Mouse (Mus musculus) neural tube, embryonic 11.5 days (tissue): ENCODE data around the gene Stard3nl. TPM values are rescaled to one million over a fixed set of nuclear protein-coding genes. Genes with fewer than 3 reads are reported as not detected.

ENCODE experiments used
- ATAC-seq: fragments of 200-750 bp; cut with Nextera tagmentation; 2 replicates; pipeline ENCODE4 v1.8.0; 2017; ENCODE audit warnings: moderate number of reproducible peaks, mild to moderate bottlenecking, moderate TSS enrichment, moderate library complexity; ENCODE audit not compliant: insufficient read depth, low FRiP score, low TSS enrichment
- DNase-seq: peaks from one replicate; pipeline ENCODE4 v3.0.0-alpha.2; 2015; ENCODE audit warnings: low spot score
- H3K27ac ChIP-seq: fragments of 300-500 bp; sonication (generic); 2 replicates; pipeline ENCODE4 v1.5.1; 2014; ENCODE audit warnings: low read depth, mild to moderate bottlenecking, low read length
- H3K27me3 ChIP-seq: fragments of 300-500 bp; sonication (generic); 2 replicates; pipeline ENCODE4 v1.6.1; 2014; ENCODE audit warnings: mild to moderate bottlenecking, low read length, mixed read lengths; ENCODE audit not compliant: control insufficient read depth, insufficient read depth
- H3K36me3 ChIP-seq: fragments of 300-500 bp; sonication (generic); 2 replicates; pipeline ENCODE4 v1.6.1; 2014; ENCODE audit warnings: mild to moderate bottlenecking, low read length, moderate library complexity, mixed read lengths; ENCODE audit not compliant: control insufficient read depth, insufficient read depth
- H3K4me1 ChIP-seq: fragments of 300-500 bp; sonication (generic); 2 replicates; pipeline ENCODE4 v1.6.1; 2014; ENCODE audit warnings: low read length, mixed read lengths; ENCODE audit not compliant: control insufficient read depth, insufficient read depth
- H3K4me2 ChIP-seq: fragments of 300-500 bp; sonication (generic); 2 replicates; pipeline ENCODE4 v1.6.1; 2014; ENCODE audit warnings: low read depth, mild to moderate bottlenecking, moderate library complexity
- H3K4me3 ChIP-seq: fragments of 300-500 bp; sonication (generic); 2 replicates; pipeline ENCODE4 v1.5.1; 2014; ENCODE audit warnings: low read depth, low read length
- H3K9ac ChIP-seq: fragments of 300-500 bp; sonication (generic); 2 replicates; pipeline ENCODE4 v1.6.1; 2014; ENCODE audit warnings: mild to moderate bottlenecking, low read length
- H3K9me3 ChIP-seq: fragments of 300-500 bp; sonication (generic); 2 replicates; pipeline ENCODE4 v1.6.1; 2016; ENCODE audit warnings: low read length; ENCODE audit not compliant: control insufficient read depth
- WGBS: fragments of 180-500 bp; shearing (Covaris S2); extraction: QIAGEN DNeasy Blood & Tissue Kit; methylation state at CpG from one replicate; pipeline ENCODE4 v1.1.7; 2014; 5-methylcytosine and 5-hydroxymethylcytosine counted together
- polyA plus RNA-seq: library from polyadenylated mRNA; unstranded; fragments of >200 nt; fragmentation: Nextera tagmentation; extraction: Ambion mirVana; gene quantifications from 2 replicates; pipeline ENCODE4 v1.2.1, GENCODE M21; 2014

Stard3nl gene
- polyA plus RNA-seq, 1 experiment from 2014 or later = 132 TPM

DNA sequence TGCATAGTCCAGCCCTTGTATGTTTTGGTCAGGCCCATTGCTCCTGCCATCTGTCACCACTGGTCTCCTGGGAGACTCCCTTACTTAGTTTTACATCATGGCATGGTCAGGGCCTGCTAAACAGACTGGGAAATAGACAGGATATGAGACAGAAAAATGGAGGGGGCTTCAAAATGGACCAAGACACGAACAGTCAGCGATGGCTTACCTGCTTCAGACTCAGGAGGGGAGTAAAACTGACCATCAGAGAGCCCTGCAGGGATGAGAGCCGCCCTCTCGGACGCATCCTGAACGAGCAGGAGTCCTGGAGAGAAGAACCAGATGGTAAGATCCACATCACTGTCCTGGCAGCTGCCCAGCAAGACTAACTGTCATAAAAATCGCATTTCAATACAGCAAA is 28.1 kb downstream of the Stard3nl start:
- peaks cover 2% of the 10 kb centered on the region for H3K36me3 ChIP-seq
- ATAC-seq = no peak
- WGBS = 75% methylated on average over 7 of the region's 7 CpGs
- no peak overlapping the region for H3K4me3 ChIP-seq
- no peak overlapping the region for H3K4me2 ChIP-seq
- no peaks in the 10 kb centered on the region for H3K9me3 ChIP-seq
- DNase-seq = no peak
- no peaks in the 10 kb centered on the region for H3K27me3 ChIP-seq
- no peak overlapping the region for H3K27ac ChIP-seq
- no peak overlapping the region for H3K9ac ChIP-seq
- H3K4me1 ChIP-seq = no peaks in the 10 kb centered on the region

DNA sequence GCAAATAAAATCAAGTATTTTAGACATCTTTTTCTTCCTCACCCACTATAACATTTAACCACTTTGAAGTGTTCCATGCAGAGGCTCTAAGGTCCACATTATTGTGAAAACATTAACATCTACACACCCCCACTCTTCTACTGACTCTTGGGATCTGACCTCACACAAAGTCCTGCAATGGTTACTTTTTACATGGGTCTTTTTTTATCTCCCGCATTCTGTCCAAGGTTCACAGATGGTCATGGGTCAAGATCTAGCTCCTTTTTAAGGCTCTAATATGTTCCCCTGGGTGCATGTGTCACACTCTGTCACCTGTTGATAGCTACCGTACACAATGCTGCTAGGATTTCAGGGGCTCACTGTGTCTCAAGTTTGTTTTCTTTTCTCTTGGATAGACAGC is 28.7 kb downstream of the Stard3nl start:
- no peaks in the 10 kb centered on the region for H3K27me3 ChIP-seq
- no peak overlapping the region for H3K4me2 ChIP-seq
- H3K36me3 ChIP-seq = peaks cover 2% of the 10 kb centered on the region
- no peak overlapping the region for H3K9ac ChIP-seq
- ATAC-seq (no peak), DNase-seq (no peak)
- H3K4me1 ChIP-seq = no peaks in the 10 kb centered on the region
- H3K27ac ChIP-seq = no peak overlapping the region
- no peaks in the 10 kb centered on the region for H3K9me3 ChIP-seq
- WGBS = 88% methylated on average over 2 of the region's 2 CpGs
- H3K4me3 ChIP-seq = no peak overlapping the region

DNA sequence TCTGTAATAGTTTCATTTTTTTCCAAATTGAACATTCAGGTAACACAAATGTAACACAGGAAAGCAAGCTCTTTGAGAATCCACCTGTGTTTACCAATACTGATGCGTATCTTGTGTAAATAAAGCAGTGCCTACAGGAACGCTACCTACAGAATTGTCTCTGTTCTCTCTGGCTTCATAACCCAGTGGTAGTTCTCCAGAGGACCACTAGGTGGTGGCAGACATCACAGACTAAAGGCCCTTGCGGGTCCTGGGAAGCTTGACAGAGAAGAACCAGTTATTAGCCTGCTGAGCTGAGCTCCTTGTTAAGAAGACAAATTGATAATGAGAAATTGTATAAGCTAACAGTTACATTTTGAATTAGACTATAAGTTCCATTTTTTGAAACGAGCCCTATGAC is 30.0 kb downstream of the Stard3nl start:
- no peak overlapping the region for H3K4me3 ChIP-seq
- H3K9me3 ChIP-seq = no peaks in the 10 kb centered on the region
- H3K4me1 ChIP-seq = no peaks in the 10 kb centered on the region
- no peak overlapping the region for H3K4me2 ChIP-seq
- ATAC-seq = no peak
- no peaks in the 10 kb centered on the region for H3K27me3 ChIP-seq
- peaks cover 2% of the 10 kb centered on the region; the same call in 1 of the 2 replicates for H3K36me3 ChIP-seq
- H3K9ac ChIP-seq = no peak overlapping the region
- no peak overlapping the region for H3K27ac ChIP-seq
- 39% methylated on average over 4 of the region's 4 CpGs for WGBS
- peak; percentile 64 for DNase-seq

DNA sequence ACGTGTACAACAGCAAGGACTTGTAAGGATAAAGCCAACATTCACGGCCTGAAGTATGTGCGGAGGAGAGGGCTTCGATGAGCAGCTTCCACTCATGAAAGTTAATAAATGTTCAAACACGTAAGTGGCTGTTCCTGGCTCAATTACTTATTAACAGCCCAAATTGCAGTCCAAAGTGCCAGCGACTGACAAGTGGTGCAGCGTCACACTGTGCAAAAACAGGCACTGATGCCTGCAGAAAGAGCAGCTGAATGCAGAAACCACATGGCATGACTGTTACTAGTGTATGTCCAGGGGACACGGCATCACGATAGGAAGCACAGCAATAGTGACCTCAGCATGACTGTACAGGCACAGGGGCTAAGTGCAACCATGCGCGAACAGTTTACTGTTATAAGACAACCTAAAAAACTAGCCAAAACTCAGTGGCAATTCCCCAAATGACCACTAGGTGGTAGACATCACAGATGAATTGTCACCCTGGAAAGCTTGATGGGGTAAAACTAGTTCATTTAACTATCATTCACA is 31.3 kb downstream of the Stard3nl start:
- 82% methylated on average over 11 of the region's 11 CpGs for WGBS
- Histone ChIP-seq H3K4me1 (no peaks in the 10 kb centered on the region), H3K9me3 (no peaks in the 10 kb centered on the region), H3K4me3 (no peak overlapping the region), H3K9ac (no peak overlapping the region), H3K27me3 (no peaks in the 10 kb centered on the region), H3K4me2 (no peak overlapping the region), H3K27ac (no peak overlapping the region), H3K36me3 (peaks cover 4% of the 10 kb centered on the region; the same call in 1 of the 2 replicates)
- ATAC-seq = peak; percentile 24; the same call in 1 of the 2 replicates
- DNase-seq = peak; percentile 27

DNA sequence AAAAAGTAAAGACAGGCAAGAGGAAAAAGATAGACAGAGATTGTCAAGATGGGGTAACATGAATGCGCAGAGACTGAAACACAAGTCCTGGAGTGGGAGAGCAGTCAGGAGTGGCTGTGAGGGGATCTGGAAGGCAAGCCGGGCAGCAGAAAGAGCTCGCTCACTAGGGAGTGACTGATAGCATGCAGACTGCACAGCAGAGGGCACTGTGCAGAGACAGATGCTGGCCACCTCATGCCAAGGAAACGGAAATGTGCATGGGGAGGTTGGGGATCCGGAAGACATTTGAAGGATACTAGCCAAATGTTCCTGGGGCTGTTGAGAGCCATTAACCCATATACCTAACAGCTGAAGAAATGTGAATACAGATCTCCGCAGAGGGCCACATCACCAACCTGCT is 33.2 kb downstream of the Stard3nl start:
- H3K9me3 ChIP-seq = no peaks in the 10 kb centered on the region
- H3K4me3 ChIP-seq = no peak overlapping the region
- peaks cover 4% of the 10 kb centered on the region; the same call in 1 of the 2 replicates for H3K36me3 ChIP-seq
- H3K4me1 ChIP-seq = no peaks in the 10 kb centered on the region
- WGBS = 64% methylated on average over 6 of the region's 6 CpGs
- H3K4me2 ChIP-seq = no peak overlapping the region
- H3K27ac ChIP-seq = no peak overlapping the region
- no peak for ATAC-seq
- H3K9ac ChIP-seq = no peak overlapping the region
- no peak for DNase-seq
- no peaks in the 10 kb centered on the region for H3K27me3 ChIP-seq

DNA sequence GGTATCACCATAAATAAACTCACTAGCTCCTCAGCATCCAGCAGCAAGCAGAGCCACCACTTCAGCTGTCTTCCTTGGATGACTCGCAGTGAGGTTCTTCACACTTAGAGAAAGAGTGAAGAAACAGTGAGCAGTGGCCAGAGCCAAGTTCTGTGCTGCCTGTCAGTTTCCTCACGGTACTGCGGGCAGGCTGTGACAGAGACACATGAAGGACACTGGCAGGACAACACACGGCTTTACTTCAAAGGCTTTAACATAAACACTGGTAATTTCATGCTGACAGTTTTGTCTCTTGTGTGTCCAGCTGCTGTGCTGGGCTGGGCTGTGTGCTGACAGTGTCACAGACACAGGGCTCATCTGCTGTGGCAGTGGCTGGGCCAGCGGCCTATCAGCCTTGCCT is 37.6 kb downstream of the Stard3nl start:
- 75% methylated on average over 5 of the region's 5 CpGs for WGBS
- Histone ChIP-seq H3K27me3 (no peaks in the 10 kb centered on the region), H3K27ac (no peak overlapping the region), H3K4me3 (no peak overlapping the region), H3K36me3 (peaks cover 4% of the 10 kb centered on the region; the same call in 1 of the 2 replicates), H3K4me2 (no peak overlapping the region), H3K4me1 (no peaks in the 10 kb centered on the region), H3K9me3 (no peaks in the 10 kb centered on the region), H3K9ac (no peak overlapping the region)
- DNase-seq (no peak), ATAC-seq (no peak)

DNA sequence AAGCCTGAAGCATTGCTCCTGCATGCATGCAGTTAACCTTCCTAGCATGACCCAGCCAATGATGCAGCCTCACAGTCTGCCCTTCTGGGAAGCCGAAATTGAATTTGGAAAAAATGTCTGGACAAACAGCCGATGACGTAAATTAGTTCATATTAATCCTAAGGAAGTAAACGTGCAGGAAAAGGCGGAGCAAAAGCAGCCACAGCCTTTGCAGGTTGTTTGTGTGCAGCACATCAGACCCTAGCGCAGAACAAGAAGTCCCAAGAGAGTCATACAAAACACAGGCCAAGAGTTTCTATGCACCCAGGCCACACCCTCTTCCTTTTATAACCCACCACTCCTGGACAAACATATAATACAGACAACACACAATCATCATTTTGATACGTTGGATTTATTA is 38.3 kb downstream of the Stard3nl start:
- ATAC-seq = no peak
- H3K9ac ChIP-seq = no peak overlapping the region
- H3K4me2 ChIP-seq = no peak overlapping the region
- 91% methylated on average over 7 of the region's 7 CpGs for WGBS
- no peaks in the 10 kb centered on the region for H3K9me3 ChIP-seq
- H3K36me3 ChIP-seq = peaks cover 4% of the 10 kb centered on the region; the same call in 1 of the 2 replicates
- no peaks in the 10 kb centered on the region for H3K27me3 ChIP-seq
- H3K27ac ChIP-seq = no peak overlapping the region
- H3K4me1 ChIP-seq = no peaks in the 10 kb centered on the region
- no peak for DNase-seq
- H3K4me3 ChIP-seq = no peak overlapping the region

DNA sequence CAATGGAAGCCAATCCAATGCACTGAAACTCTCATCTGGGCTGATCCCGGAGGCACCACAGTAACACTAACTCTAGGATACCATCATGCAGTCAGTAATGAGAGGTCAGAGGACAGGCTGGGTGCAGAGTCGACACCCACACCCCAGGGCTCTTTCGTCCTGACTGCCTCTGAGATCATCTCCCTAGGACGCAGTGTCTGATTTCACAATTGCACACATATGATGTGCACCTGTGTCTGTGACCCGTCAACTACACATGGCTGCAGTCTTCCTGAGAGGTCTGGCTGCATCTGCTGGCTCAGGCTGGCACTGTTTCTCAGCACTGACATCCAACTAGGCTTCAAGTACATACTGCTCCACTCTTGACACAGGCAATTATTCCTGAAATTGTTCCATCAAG is 38.9 kb downstream of the Stard3nl start:
- H3K9me3 ChIP-seq = no peaks in the 10 kb centered on the region
- WGBS = 61% methylated on average over 5 of the region's 5 CpGs
- peaks cover 4% of the 10 kb centered on the region; the same call in 1 of the 2 replicates for H3K36me3 ChIP-seq
- ATAC-seq = no peak; the same call in 1 of the 2 replicates
- H3K27ac ChIP-seq = no peak overlapping the region
- H3K4me1 ChIP-seq = no peaks in the 10 kb centered on the region
- no peak overlapping the region for H3K4me2 ChIP-seq
- H3K27me3 ChIP-seq = no peaks in the 10 kb centered on the region
- no peak overlapping the region for H3K9ac ChIP-seq
- H3K4me3 ChIP-seq = no peak overlapping the region
- no peak for DNase-seq

DNA sequence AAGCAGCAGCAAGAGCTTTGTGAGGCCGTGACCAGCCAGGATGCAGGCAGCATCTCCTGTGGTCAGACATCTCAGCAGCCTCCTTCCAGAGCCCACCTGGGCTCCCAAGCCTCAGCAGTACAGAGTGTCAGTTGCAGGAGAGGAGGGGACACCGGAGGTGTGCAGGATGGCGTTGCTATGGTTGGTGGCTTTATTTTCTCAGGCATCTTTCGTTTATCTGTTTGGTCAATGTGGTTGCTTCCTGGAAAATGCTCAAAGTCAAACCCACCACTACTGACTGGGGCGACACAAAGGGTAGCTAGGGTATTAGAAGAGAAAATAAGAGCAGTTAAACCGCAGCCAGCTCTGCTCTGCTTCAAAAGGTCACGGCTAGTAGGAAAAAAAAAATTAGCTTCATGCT is 39.5 kb downstream of the Stard3nl start:
- Histone ChIP-seq H3K4me3 (no peak overlapping the region), H3K27ac (no peak overlapping the region), H3K36me3 (peaks cover 4% of the 10 kb centered on the region; the same call in 1 of the 2 replicates), H3K4me1 (no peaks in the 10 kb centered on the region), H3K9ac (no peak overlapping the region), H3K27me3 (no peaks in the 10 kb centered on the region), H3K4me2 (no peak overlapping the region), H3K9me3 (no peaks in the 10 kb centered on the region)
- ATAC-seq = no peak
- 65% methylated on average over 7 of the region's 7 CpGs for WGBS
- no peak for DNase-seq
